Mouse (Mus musculus): ENCODE results near the gene Snrpa. TPM values are rescaled to one million over a fixed set of nuclear protein-coding genes. Genes with fewer than 3 reads are reported as not detected.

The Snrpa gene
- polyA plus RNA-seq, 1 experiment from 2014 or later = 150 TPM

GRCm38 (mm10) chr7:27232781-27233281, 36.8 kb upstream of the Snrpa start, which contains the start of gene Coq8b:
TSS of gene Coq8b (plus strand) at chr7:27233023.
- peak within 1 kb of the TSS; percentile 4 to 56; a peak in 1 of 4 replicates for H3K27ac ChIP-seq (replicated peaks in 1 of 2; ENCODE audit: control insufficient read depth in 1 of 2, insufficient read depth in 1 of 2, low read depth in 2 of 2, low read length in 2 of 2)
- H3K4me2 ChIP-seq (ENCODE audit: low read length) = peak within 1 kb of the TSS; percentile 72
- no peaks in the 10 kb centered on the region for H3K9me3 ChIP-seq (ENCODE audit: control insufficient read depth, low read length)
- ATAC-seq (ENCODE audit: insufficient number of reproducible peaks, insufficient read depth, low FRiP score, low read depth) = peak; percentile 87
- H3K9ac ChIP-seq (ENCODE audit: low read length) = peak within 1 kb of the TSS; percentile 68
- H3K36me3 ChIP-seq (ENCODE audit: control insufficient read depth, insufficient read depth, low read length) = no peaks in the 10 kb centered on the region
- peaks cover 8 to 10% of the 10 kb centered on the region in 2 experiments; a peak in 3 of 4 replicates for H3K4me1 ChIP-seq (ENCODE audit: control insufficient read depth in 2 of 2, insufficient read depth in 2 of 2, low read length in 2 of 2)
- under 1% methylated on average over 25 of the region's 25 CpGs for WGBS
- H3K4me3 ChIP-seq (ENCODE audit: control insufficient read depth in 1 of 2, insufficient read depth in 1 of 2, low read depth in 1 of 2, low read length in 2 of 2) = peak within 1 kb of the TSS; percentile 50 to 88
- H3K27me3 ChIP-seq (ENCODE audit: control insufficient read depth, insufficient read depth, low read length) = no peaks in the 10 kb centered on the region

- Histone ChIP-seq H3K27ac (replicated peaks in 1 of 2; ENCODE audit: control insufficient read depth in 1 of 2, insufficient read depth in 1 of 2, low read depth in 2 of 2, low read length in 2 of 2) (0 out of 4 replicates have a peak overlapping the region, but pooled peaks of 1 of the 2 experiments have one; percentile 11), H3K9me3 (ENCODE audit: control insufficient read depth, low read length) (no peaks in the 10 kb centered on the region), H3K4me3 (ENCODE audit: control insufficient read depth in 1 of 2, insufficient read depth in 1 of 2, low read depth in 1 of 2, low read length in 2 of 2) (no peak overlapping the region), H3K4me1 (ENCODE audit: control insufficient read depth in 2 of 2, insufficient read depth in 2 of 2, low read length in 2 of 2) (peaks cover 16 to 21% of the 10 kb centered on the region in 2 experiments), H3K4me2 (ENCODE audit: low read length) (no peak overlapping the region), H3K27me3 (ENCODE audit: control insufficient read depth, insufficient read depth, low read length) (no peaks in the 10 kb centered on the region), H3K9ac (ENCODE audit: low read length) (no peak overlapping the region), H3K36me3 (ENCODE audit: control insufficient read depth, insufficient read depth, low read length) (no peaks in the 10 kb centered on the region)
- 64% methylated on average over 7 of the region's 7 CpGs for WGBS
- no peak for ATAC-seq (ENCODE audit: insufficient number of reproducible peaks, insufficient read depth, low FRiP score, low read depth)
These were observed 35.7 kb upstream of the Snrpa start for GRCm38 (mm10) chr7:27231693-27232331.

GRCm38 (mm10) chr7:27230781-27231180, 34.7 kb upstream of the Snrpa start:
- Histone ChIP-seq H3K27me3 (ENCODE audit: control insufficient read depth, insufficient read depth, low read length) (no peaks in the 10 kb centered on the region), H3K4me1 (ENCODE audit: control insufficient read depth in 2 of 2, insufficient read depth in 2 of 2, low read length in 2 of 2) (peaks cover 26% of the 10 kb centered on the region in 2 experiments), H3K36me3 (ENCODE audit: control insufficient read depth, insufficient read depth, low read length) (no peaks in the 10 kb centered on the region), H3K9me3 (ENCODE audit: control insufficient read depth, low read length) (no peaks in the 10 kb centered on the region), H3K9ac (ENCODE audit: low read length) (no peak overlapping the region), H3K27ac (replicated peaks in 1 of 2; ENCODE audit: control insufficient read depth in 1 of 2, insufficient read depth in 1 of 2, low read depth in 2 of 2, low read length in 2 of 2) (no peak overlapping the region), H3K4me3 (ENCODE audit: control insufficient read depth in 1 of 2, insufficient read depth in 1 of 2, low read depth in 1 of 2, low read length in 2 of 2) (no peak overlapping the region), H3K4me2 (ENCODE audit: low read length) (no peak overlapping the region)
- no peak for ATAC-seq (ENCODE audit: insufficient number of reproducible peaks, insufficient read depth, low FRiP score, low read depth)
- WGBS = 68% methylated on average over 4 of the region's 4 CpGs

- Histone ChIP-seq H3K4me2 (ENCODE audit: low read length) (peak overlapping the region; percentile 86), H3K9me3 (ENCODE audit: control insufficient read depth, low read length) (no peaks in the 10 kb centered on the region), H3K27ac (replicated peaks in 1 of 2; ENCODE audit: control insufficient read depth in 1 of 2, insufficient read depth in 1 of 2, low read depth in 2 of 2, low read length in 2 of 2) (peak overlapping the region; percentile 61 to 82), H3K4me1 (ENCODE audit: control insufficient read depth in 2 of 2, insufficient read depth in 2 of 2, low read length in 2 of 2) (peaks cover 28 to 43% of the 10 kb centered on the region in 2 experiments), H3K4me3 (ENCODE audit: control insufficient read depth in 1 of 2, insufficient read depth in 1 of 2, low read depth in 1 of 2, low read length in 2 of 2) (peak overlapping the region; percentile 75 to 84), H3K36me3 (ENCODE audit: control insufficient read depth, insufficient read depth, low read length) (no peaks in the 10 kb centered on the region), H3K27me3 (ENCODE audit: control insufficient read depth, insufficient read depth, low read length) (no peaks in the 10 kb centered on the region), H3K9ac (ENCODE audit: low read length) (peak overlapping the region; percentile 83)
- 14% methylated on average over 6 of the region's 6 CpGs for WGBS
- no peak for ATAC-seq (ENCODE audit: insufficient number of reproducible peaks, insufficient read depth, low FRiP score, low read depth)
These were observed 32.8 kb upstream of the Snrpa start for GRCm38 (mm10) chr7:27228865-27229264.

- WGBS = under 1% methylated on average over 49 of the region's 49 CpGs
- Histone ChIP-seq H3K27ac (replicated peaks in 1 of 2; ENCODE audit: control insufficient read depth in 1 of 2, insufficient read depth in 1 of 2, low read depth in 2 of 2, low read length in 2 of 2) (peak within 1 kb of the TSS; percentile 62 to 82), H3K4me2 (ENCODE audit: low read length) (peak within 1 kb of the TSS; percentile 86), H3K27me3 (ENCODE audit: control insufficient read depth, insufficient read depth, low read length) (no peaks in the 10 kb centered on the region), H3K36me3 (ENCODE audit: control insufficient read depth, insufficient read depth, low read length) (no peaks in the 10 kb centered on the region), H3K4me3 (ENCODE audit: control insufficient read depth in 1 of 2, insufficient read depth in 1 of 2, low read depth in 1 of 2, low read length in 2 of 2) (peak within 1 kb of the TSS; percentile 75 to 84), H3K9me3 (ENCODE audit: control insufficient read depth, low read length) (no peaks in the 10 kb centered on the region), H3K4me1 (ENCODE audit: control insufficient read depth in 2 of 2, insufficient read depth in 2 of 2, low read length in 2 of 2) (peaks cover 23 to 38% of the 10 kb centered on the region in 2 experiments), H3K9ac (ENCODE audit: low read length) (peak within 1 kb of the TSS; percentile 83)
- peak; percentile 85 for ATAC-seq (ENCODE audit: insufficient number of reproducible peaks, insufficient read depth, low FRiP score, low read depth)
These were observed 32.3 kb upstream of the Snrpa start, which contains the start of gene Itpkc for GRCm38 (mm10) chr7:27228281-27228821. TSS of gene Itpkc (minus strand) at chr7:27228661.

GRCm38 (mm10) chr7:27227676-27228075, 31.6 kb upstream of the Snrpa start:
- no peaks in the 10 kb centered on the region for H3K27me3 ChIP-seq (ENCODE audit: control insufficient read depth, insufficient read depth, low read length)
- H3K4me1 ChIP-seq (ENCODE audit: control insufficient read depth in 2 of 2, insufficient read depth in 2 of 2, low read length in 2 of 2) = peaks cover 22 to 37% of the 10 kb centered on the region in 2 experiments
- no peaks in the 10 kb centered on the region for H3K36me3 ChIP-seq (ENCODE audit: control insufficient read depth, insufficient read depth, low read length)
- no peaks in the 10 kb centered on the region for H3K9me3 ChIP-seq (ENCODE audit: control insufficient read depth, low read length)
- no peak for ATAC-seq (ENCODE audit: insufficient number of reproducible peaks, insufficient read depth, low FRiP score, low read depth)
- peak overlapping the region; percentile 83 for H3K9ac ChIP-seq (ENCODE audit: low read length)
- WGBS = 0% methylated on average over 10 of the region's 10 CpGs
- peak overlapping the region; percentile 75 to 84 for H3K4me3 ChIP-seq (ENCODE audit: control insufficient read depth in 1 of 2, insufficient read depth in 1 of 2, low read depth in 1 of 2, low read length in 2 of 2)
- H3K27ac ChIP-seq (replicated peaks in 1 of 2; ENCODE audit: control insufficient read depth in 1 of 2, insufficient read depth in 1 of 2, low read depth in 2 of 2, low read length in 2 of 2) = peak overlapping the region; percentile 62 to 82; a peak in 3 of 4 replicates
- H3K4me2 ChIP-seq (ENCODE audit: low read length) = peak overlapping the region; percentile 86

- H3K9me3 ChIP-seq (ENCODE audit: control insufficient read depth, low read length) = no peaks in the 10 kb centered on the region
- peaks cover 22 to 37% of the 10 kb centered on the region in 2 experiments for H3K4me1 ChIP-seq (ENCODE audit: control insufficient read depth in 2 of 2, insufficient read depth in 2 of 2, low read length in 2 of 2)
- H3K27me3 ChIP-seq (ENCODE audit: control insufficient read depth, insufficient read depth, low read length) = no peaks in the 10 kb centered on the region
- H3K9ac ChIP-seq (ENCODE audit: low read length) = peak overlapping the region; percentile 83
- WGBS = 23% methylated on average over 9 of the region's 9 CpGs
- ATAC-seq (ENCODE audit: insufficient number of reproducible peaks, insufficient read depth, low FRiP score, low read depth) = no peak
- no peaks in the 10 kb centered on the region for H3K36me3 ChIP-seq (ENCODE audit: control insufficient read depth, insufficient read depth, low read length)
- peak overlapping the region; percentile 86 for H3K4me2 ChIP-seq (ENCODE audit: low read length)
- H3K27ac ChIP-seq (replicated peaks in 1 of 2; ENCODE audit: control insufficient read depth in 1 of 2, insufficient read depth in 1 of 2, low read depth in 2 of 2, low read length in 2 of 2) = no peak overlapping the region
- H3K4me3 ChIP-seq (ENCODE audit: control insufficient read depth in 1 of 2, insufficient read depth in 1 of 2, low read depth in 1 of 2, low read length in 2 of 2) = peak overlapping the region; percentile 75 to 84
These were observed 31.2 kb upstream of the Snrpa start for GRCm38 (mm10) chr7:27227276-27227675.
